ENCODE assay signal across 8 mouse cellular contexts in genomic region chr6:40235793-40236470, GRCm38 (mm10).
DNase-seq lines count a peak whose midpoint lies in the region; ATAC-seq and TF ChIP-seq lines count a peak whose summit lies in the region.

No protein-coding gene starts in this region.

- DNase-seq in ES-E14 (ENCODE audit: low read depth, low spot score) = peak; percentile 70
- peak; percentile 48 to 74 for DNase-seq in gastrocnemius, postnatal 4 days (ENCODE audit: low spot score in 2 of 2)
- DNase-seq in layer of hippocampus, adult 2 months (ENCODE audit: low spot score in 2 of 2) = peak; percentile 34 to 77
- DNase-seq in lung, postnatal 25 days (ENCODE audit: low spot score) = peak; percentile 65
- DNase-seq in spleen, adult 12 weeks (ENCODE audit: low spot score) = peak; percentile 36

- H3K9ac ChIP-seq in ES-E14 (ENCODE audit: insufficient read depth, low read depth, low read length, poor library complexity, severe bottlenecking) = no peak overlapping the region

- H3K9me3 ChIP-seq in ES-E14 (ENCODE audit: control insufficient read depth, insufficient read depth, low read depth, low read length) = no peaks in the 10 kb centered on the region

- H3K4me3 ChIP-seq in ES-E14 (ENCODE audit: insufficient read depth in 1 of 2, low read depth in 1 of 2, low read length in 2 of 2, poor library complexity in 1 of 2, severe bottlenecking in 1 of 2) = no peak overlapping the region
- no peak overlapping the region for H3K4me3 ChIP-seq in layer of hippocampus, adult 2 months

- H3K36me3 ChIP-seq in ES-E14 (ENCODE audit: control insufficient read depth, insufficient read depth, low read length, poor library complexity, severe bottlenecking) = no peaks in the 10 kb centered on the region

- no peak overlapping the region for H3K27ac ChIP-seq in ES-E14 (ENCODE audit: insufficient read depth, low read depth, low read length, poor library complexity, severe bottlenecking)
- no peak overlapping the region for H3K27ac ChIP-seq in layer of hippocampus, adult 2 months

- TF ChIP-seq CTCF in layer of hippocampus, adult 2 months (conservative IDR thresholded peaks at IDR 0.05) = peak; percentile 93

- H3K4me1 ChIP-seq in ES-E14 (ENCODE audit: control insufficient read depth in 2 of 2, insufficient read depth in 2 of 2, low read length in 2 of 2, poor library complexity in 1 of 2) = no peaks in the 10 kb centered on the region

- in situ Hi-C loops in ES-E14 (cut with MboI; ENCODE audit: low sequenced_read_pairs in 2 of 2, unreplicated experiment in 2 of 2) = no loop called here

- ATAC-seq in activated CD4-positive, CD25-positive, alpha-beta regulatory T cell, adult 4 months = peak; percentile 63
- peak; percentile 92 for ATAC-seq in common myeloid progenitor, adult 5-6 weeks (replicated peaks; ENCODE audit: low read depth, poor library complexity, severe bottlenecking)
- ATAC-seq in erythroblast, adult 5-6 weeks (replicated peaks; ENCODE audit: low FRiP score, poor library complexity, severe bottlenecking) = no peak

TF ChIP-seq in ES-E14, 5 proteins besides CTCF, POLR2A, EP300 and RAD21:
- TF ChIP-seq ZC3H11A (IDR thresholded peaks at IDR 0.05; ENCODE audit: borderline replicate concordance, low read depth, low read length) = 0 out of 2 replicates have a peak, but pooled peaks have one; percentile 39
- TF ChIP-seq ZNF384 (IDR thresholded peaks at IDR 0.05; ENCODE audit: low read depth, low read length) = no peak
- TF ChIP-seq CHD2 (IDR thresholded peaks at IDR 0.05; ENCODE audit: low read depth, low read length) = no peak
